ENCODE assay signal across 8 mouse cellular contexts in genomic region chr12:69085522-69086179, GRCm38 (mm10).
DNase-seq lines count a peak whose midpoint lies in the region; ATAC-seq and TF ChIP-seq lines count a peak whose summit lies in the region.

No protein-coding gene starts in this region.

- no peak for ATAC-seq in kidney, postnatal 0 days (replicated peaks; ENCODE audit: low FRiP score, low read depth)
- ATAC-seq in embryonic facial prominence, embryonic 14.5 days (ENCODE audit: low read depth) = peak; percentile 68
- no peak for ATAC-seq in hindbrain, embryonic 15.5 days (ENCODE audit: low FRiP score, low read depth)
- 0 out of 2 replicates have a peak, but pooled peaks have one; percentile 13 for ATAC-seq in neural tube, embryonic 13.5 days (ENCODE audit: low read depth)

- H3K27ac ChIP-seq in kidney, postnatal 0 days = no peak overlapping the region
- H3K27ac ChIP-seq in embryonic facial prominence, embryonic 14.5 days (replicated peaks; ENCODE audit: low read depth, low read length) = 0 out of 2 replicates have a peak overlapping the region, but pooled peaks have one; percentile 4
- no peak overlapping the region for H3K27ac ChIP-seq in hindbrain, embryonic 15.5 days (replicated peaks)
- no peak overlapping the region for H3K27ac ChIP-seq in neural tube, embryonic 13.5 days (replicated peaks)

- H3K4me2 ChIP-seq in kidney, postnatal 0 days (ENCODE audit: low read length) = peak overlapping the region; percentile 50
- H3K4me2 ChIP-seq in embryonic facial prominence, embryonic 14.5 days (ENCODE audit: low read depth, low read length) = peak overlapping the region; percentile 55
- H3K4me2 ChIP-seq in hindbrain, embryonic 15.5 days = peak overlapping the region; percentile 48
- H3K4me2 ChIP-seq in neural tube, embryonic 13.5 days = peak overlapping the region; percentile 48

- peak overlapping the region; percentile 11 for H3K4me3 ChIP-seq in kidney, postnatal 0 days (replicated peaks; ENCODE audit: low read depth, low read length)
- peak overlapping the region; percentile 21 for H3K4me3 ChIP-seq in embryonic facial prominence, embryonic 14.5 days (ENCODE audit: low read depth, low read length)
- H3K4me3 ChIP-seq in hindbrain, embryonic 15.5 days = peak overlapping the region; percentile 7; the same call in 1 of the 2 replicates
- H3K4me3 ChIP-seq in neural tube, embryonic 13.5 days = peak overlapping the region; percentile 15

- H3K27me3 ChIP-seq in kidney, postnatal 0 days (ENCODE audit: insufficient read depth, low read length) = no peaks in the 10 kb centered on the region
- H3K27me3 ChIP-seq in embryonic facial prominence, embryonic 14.5 days (replicated peaks; ENCODE audit: control insufficient read depth, insufficient read depth, low read length) = no peaks in the 10 kb centered on the region
- no peaks in the 10 kb centered on the region for H3K27me3 ChIP-seq in hindbrain, embryonic 15.5 days
- H3K27me3 ChIP-seq in neural tube, embryonic 13.5 days = no peaks in the 10 kb centered on the region

- H3K36me3 ChIP-seq in kidney, postnatal 0 days (ENCODE audit: insufficient read depth, low read length) = no peaks in the 10 kb centered on the region
- H3K36me3 ChIP-seq in embryonic facial prominence, embryonic 14.5 days (ENCODE audit: control insufficient read depth, insufficient read depth, low read length) = no peaks in the 10 kb centered on the region
- no peaks in the 10 kb centered on the region for H3K36me3 ChIP-seq in hindbrain, embryonic 15.5 days
- H3K36me3 ChIP-seq in neural tube, embryonic 13.5 days = no peaks in the 10 kb centered on the region

- no peaks in the 10 kb centered on the region for H3K4me1 ChIP-seq in kidney, postnatal 0 days (replicated peaks; ENCODE audit: insufficient read depth, low read length)
- 0 out of 2 replicates have a peak, but pooled peaks cover 4% of the 10 kb centered on the region for H3K4me1 ChIP-seq in embryonic facial prominence, embryonic 14.5 days (ENCODE audit: control insufficient read depth, insufficient read depth, low read length)
- peaks cover 9% of the 10 kb centered on the region; the same call in 1 of the 2 replicates for H3K4me1 ChIP-seq in hindbrain, embryonic 15.5 days (replicated peaks)
- H3K4me1 ChIP-seq in neural tube, embryonic 13.5 days (replicated peaks) = peaks cover 27% of the 10 kb centered on the region

- H3K9ac ChIP-seq in kidney, postnatal 0 days (ENCODE audit: low read depth, low read length) = no peak overlapping the region
- H3K9ac ChIP-seq in embryonic facial prominence, embryonic 14.5 days (ENCODE audit: low read depth, low read length) = no peak overlapping the region
- no peak overlapping the region for H3K9ac ChIP-seq in hindbrain, embryonic 15.5 days
- H3K9ac ChIP-seq in neural tube, embryonic 13.5 days = no peak overlapping the region

- peak; percentile 40 for DNase-seq in kidney, postnatal 0 days (ENCODE audit: low spot score)
- no peak for DNase-seq in kidney, adult 9 months
- peak; percentile 70 for DNase-seq in embryonic facial prominence, embryonic 14.5 days (ENCODE audit: low spot score)
- DNase-seq in cerebellum, postnatal 14 days = no peak
- no peak for DNase-seq in left cerebral cortex, adult 18-20 months (ENCODE audit: low spot score in 2 of 2)
- no peak for DNase-seq in adrenal gland, adult (ENCODE audit: inconsistent age in 2 of 2, low spot score in 1 of 2)

- H3K9me3 ChIP-seq in kidney, postnatal 0 days (replicated peaks; ENCODE audit: low read length) = no peaks in the 10 kb centered on the region
- no peaks in the 10 kb centered on the region for H3K9me3 ChIP-seq in embryonic facial prominence, embryonic 14.5 days (ENCODE audit: control insufficient read depth, low read length)
- H3K9me3 ChIP-seq in hindbrain, embryonic 15.5 days = no peaks in the 10 kb centered on the region
- no peaks in the 10 kb centered on the region for H3K9me3 ChIP-seq in neural tube, embryonic 13.5 days

- no peak for TF ChIP-seq CTCF in kidney, postnatal 0 days (IDR thresholded peaks at IDR 0.05; ENCODE audit: low read depth)

- WGBS in kidney, postnatal 0 days = 15% methylated on average over 19 of the region's 19 CpGs
- WGBS in embryonic facial prominence, embryonic 14.5 days = 12% methylated on average over 19 of the region's 19 CpGs
- 29% methylated on average over 19 of the region's 19 CpGs for whole genome bisulfite sequencing in hindbrain, embryonic 15.5 days
- WGBS in neural tube, embryonic 13.5 days = 30% methylated on average over 19 of the region's 19 CpGs

Comparison
In these comparisons a context has a peak if more than half of its experiments do, and no peak if none do; other contexts are left out.
1. DNase-seq: peak in kidney, postnatal 0 days (single experiment) and embryonic facial prominence, embryonic 14.5 days (single experiment); none in kidney, adult 9 months (single experiment), cerebellum, postnatal 14 days (0 of 2), left cerebral cortex, adult 18-20 months (0 of 2) and adrenal gland, adult (0 of 2).
2. ATAC-seq: peak in embryonic facial prominence, embryonic 14.5 days (single experiment) and neural tube, embryonic 13.5 days (single experiment); none in kidney, postnatal 0 days (single experiment) and hindbrain, embryonic 15.5 days (single experiment).
3. Peak in every context shown above with its lines, with median percentiles within 50 percentile points of each other: H3K4me2 ChIP-seq and H3K4me3 ChIP-seq.